Mouse (Mus musculus): Measurements from ENCODE around the gene Gm42791.

Gm42791 gene

DNA sequence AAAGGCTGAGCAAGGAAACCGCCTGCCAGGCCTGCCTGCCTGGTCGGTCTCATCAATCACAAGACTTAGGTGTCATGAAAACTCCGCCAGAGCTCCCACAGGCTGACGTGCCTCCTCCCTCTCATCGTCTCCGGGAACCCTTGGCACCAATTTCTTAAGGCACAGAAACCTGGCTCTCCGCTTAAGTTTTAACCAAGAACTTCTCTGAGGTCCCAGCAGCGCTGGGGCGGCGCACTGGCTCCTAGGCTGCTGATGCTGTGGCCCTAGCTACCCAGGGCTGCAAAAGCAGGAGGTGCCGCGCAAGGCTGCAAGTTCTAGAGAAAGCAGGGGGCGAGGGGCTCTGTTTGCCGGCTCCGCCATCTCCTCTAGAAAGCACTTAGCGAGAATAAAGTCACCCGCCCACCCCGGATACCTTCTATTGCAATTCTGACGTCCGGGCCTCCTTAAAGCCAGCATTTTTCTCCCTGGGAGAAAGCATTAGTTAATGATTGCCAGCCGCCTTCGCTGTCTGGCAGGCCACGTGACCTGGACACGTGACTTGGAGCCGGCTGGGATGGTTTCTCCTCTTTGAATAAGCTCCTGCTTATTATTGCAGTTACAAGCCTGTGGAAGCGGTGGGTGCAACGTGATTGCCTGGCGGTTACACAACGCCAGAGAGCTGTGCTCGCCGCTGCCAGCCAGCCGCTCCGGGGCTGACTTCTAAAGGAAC, at the start of gene Gm42791:
Gene Gm42791 (minus strand): TSS at position 442 of the 709 bp plus-strand sequence.
- peak; percentile 98 for DNase-seq

GRCm38 (mm10) chr5:149044067-149044466, 49.1 kb upstream of the Gm42791 start:
- no peak for DNase-seq

- no peak for DNase-seq
Measured at GRCm38 (mm10) chr5:149043240-149043639, 48.3 kb upstream of the Gm42791 start.

DNA sequence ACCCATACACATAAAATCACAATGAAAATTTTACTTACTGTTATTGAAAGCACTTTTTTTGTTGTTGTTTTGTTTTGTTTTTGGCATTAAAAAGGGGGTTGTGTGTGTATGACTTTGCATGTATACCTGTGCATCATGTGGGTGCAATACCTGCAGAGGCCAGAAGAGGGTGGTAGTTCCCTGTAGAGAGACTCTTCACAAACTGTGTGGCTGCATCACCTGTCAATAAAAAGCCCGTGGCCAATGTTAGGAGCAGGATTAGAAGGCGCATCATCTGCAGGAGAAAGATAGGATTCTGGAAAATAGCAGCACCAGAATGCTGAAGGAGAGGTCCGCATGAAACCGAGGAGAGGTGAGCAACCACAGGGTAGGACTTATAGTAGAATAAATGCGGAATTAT, 44.9 kb upstream of the Gm42791 start:
- peak; percentile 60 for DNase-seq

GRCm38 (mm10) chr5:149037729-149038128, 42.8 kb upstream of the Gm42791 start:
- DNase-seq = peak; percentile 59

DNA sequence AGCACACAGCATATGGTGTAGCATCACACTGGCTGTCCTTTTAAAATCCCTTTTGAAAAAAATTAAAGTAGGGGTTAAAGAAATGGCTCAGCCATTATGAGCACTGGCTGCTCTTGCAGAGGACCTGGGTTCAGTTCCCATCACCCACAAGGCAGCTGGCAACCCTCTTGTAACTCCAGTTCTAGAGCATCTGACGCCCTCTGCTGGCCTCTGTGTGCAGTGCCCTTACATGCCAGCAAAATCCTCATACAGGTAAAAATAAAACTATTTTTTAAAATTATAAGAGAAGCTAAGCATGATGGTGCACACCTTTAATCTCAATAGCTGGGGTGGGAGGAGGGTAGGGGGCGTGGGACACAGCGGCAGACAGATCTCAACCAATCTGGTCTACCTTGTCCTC, 42.0 kb upstream of the Gm42791 start:
- DNase-seq = no peak

DNA sequence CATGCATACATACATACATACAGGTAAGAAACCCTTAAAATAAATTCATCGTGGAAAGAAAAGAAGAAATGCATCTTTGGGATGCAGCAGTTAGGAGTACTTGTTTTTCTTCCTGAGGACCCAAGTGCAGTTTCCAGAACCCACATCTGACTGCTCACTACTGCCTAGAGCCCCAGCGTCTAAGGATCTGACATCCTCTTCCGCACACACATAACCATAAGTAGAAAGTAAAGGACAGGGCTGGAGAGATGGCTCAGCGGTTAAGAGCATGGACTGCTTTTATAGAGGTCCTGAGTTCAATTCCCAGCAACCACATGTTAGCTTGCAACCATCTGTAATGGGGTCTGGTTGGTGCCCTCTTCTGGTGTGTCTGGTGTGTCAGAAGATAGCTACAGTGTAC, 37.5 kb upstream of the Gm42791 start:
- no peak for DNase-seq

GRCm38 (mm10) chr5:149031199-149031750, 36.3 kb upstream of the Gm42791 start:
- peak; percentile 69 for DNase-seq

DNA sequence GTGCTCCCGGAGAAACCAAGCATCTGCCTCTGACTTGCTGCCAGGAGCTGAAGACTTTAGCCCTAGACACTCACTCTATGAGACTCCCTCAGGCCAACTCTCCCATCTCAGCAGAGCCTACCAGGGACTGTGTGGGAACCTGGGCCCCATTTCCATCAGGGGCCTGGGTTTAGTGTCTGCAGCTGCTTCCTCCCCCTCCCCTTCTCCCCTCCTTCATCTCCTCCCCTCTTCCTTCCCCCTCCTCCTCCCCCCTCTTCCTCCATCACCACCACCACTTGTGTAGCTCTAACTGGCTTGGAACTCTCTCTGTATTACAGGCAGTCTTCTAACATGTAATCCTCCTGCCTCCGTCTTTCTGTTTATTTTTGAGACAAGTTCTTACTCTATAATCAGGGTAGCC, 35.2 kb upstream of the Gm42791 start:
- DNase-seq = no peak

DNA sequence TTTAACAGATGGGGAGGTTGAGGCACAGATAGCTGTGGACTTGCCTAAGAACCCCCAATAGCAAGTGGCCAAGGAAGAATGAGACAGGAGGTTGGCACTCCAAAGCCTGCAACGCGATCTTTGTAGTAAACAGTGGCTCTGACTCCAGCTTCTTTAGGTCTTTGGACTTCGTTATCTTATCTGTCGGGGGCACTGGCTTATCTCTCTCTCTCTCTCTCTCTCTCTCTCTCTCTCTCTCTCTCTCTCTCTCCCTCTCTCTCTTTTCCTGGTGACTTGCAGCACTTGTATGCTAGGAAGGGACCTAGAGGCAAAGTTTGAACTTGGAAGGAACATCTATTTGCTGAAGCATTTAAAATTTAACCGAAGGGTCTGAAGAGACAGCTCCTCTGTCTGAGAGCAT, 33.4 kb upstream of the Gm42791 start:
- no peak for DNase-seq

- no peak for DNase-seq
Measured at GRCm38 (mm10) chr5:149027389-149027788, 32.4 kb upstream of the Gm42791 start.

GRCm38 (mm10) chr5:149021120-149021519, 26.2 kb upstream of the Gm42791 start:
- peak; percentile 28 for DNase-seq

GRCm38 (mm10) chr5:149020681-149021062, 25.7 kb upstream of the Gm42791 start:
- DNase-seq = peak; percentile 37

DNA sequence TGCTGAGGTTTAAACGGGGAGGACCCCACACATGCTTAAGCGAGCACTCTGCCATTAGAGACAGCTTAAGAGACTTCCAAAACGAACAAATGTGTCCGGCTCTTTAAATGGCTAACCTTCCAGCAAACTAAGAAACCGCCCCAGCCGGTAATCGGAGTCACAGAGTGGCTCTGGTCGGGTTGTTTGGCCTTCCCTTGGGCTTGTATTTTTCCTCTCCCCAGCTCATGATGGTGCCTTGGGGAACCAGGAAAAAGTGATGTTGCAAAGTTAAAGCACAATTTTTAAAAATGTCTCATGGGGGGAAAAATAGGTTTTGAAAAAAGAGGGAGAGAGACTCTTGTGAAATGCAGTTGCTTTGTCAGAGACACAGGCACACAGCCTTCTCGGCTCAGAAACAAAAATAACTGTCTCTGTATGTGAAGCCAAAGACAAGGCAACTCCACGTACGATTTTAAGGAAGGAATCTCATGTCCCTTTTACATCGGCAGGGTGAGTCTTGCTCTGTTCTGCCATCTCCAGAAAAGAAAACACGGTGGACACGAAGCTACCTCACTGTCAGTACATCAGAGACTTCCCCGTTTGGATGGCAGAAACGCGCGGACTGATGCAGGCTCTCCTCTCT, 25.2 kb upstream of the Gm42791 start:
- peak; percentile 21 for DNase-seq

DNA sequence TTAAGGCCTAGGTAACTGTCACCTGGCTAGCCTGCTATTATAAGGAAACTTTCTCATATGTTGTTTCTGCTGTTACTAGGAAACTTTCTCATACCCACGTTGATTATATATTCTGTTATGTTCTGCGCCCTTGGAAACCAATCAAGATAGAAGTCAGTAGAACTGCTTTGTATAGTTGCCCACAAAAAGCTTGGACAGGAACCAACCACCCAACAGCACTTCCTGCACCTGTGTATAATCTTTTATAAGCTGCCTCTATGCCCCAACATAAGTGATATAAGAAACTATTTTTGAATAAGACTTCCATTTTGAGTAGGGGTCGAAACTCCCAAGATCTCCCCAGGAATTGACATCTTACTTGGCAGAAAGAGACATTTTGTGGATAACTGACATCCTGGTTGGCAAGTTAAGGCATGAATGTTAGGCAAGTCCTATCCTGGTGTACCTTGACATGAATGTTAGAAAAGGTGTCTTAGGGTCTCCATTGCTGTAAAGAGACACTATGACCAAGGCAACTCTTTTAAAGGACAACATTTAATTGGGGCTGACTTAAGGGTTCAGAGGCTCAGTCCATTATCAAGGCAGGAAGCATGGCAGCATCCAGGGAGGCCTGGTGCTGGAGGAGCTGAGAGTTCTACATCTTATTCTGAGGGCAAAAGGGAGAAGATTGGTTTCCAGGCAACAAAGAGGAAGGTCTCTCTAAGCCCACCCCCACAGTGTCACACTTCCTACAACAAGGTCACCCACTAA, 22.9 kb upstream of the Gm42791 start:
- DNase-seq = peak; percentile 44

DNA sequence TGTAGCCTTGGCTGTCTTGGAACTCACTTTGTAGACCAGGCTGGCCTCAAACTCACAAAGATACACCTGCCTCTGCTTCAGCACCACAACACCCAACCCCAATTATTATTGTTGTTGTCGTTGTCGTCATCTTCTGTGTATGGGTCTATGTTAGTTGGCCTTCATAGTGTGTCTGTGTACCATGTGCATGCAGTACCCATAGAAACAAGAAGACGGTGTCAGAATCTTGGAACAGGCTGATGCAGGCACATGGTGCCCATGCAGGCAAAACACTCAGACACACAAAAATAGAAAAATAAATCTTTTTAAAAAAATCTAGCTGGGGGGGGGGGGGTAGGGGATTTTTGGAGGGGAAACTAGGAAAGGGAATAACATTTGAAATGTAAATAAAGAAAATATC, 22.2 kb upstream of the Gm42791 start:
- DNase-seq = no peak

GRCm38 (mm10) chr5:149016261-149016660, 21.3 kb upstream of the Gm42791 start:
- DNase-seq = no peak

GRCm38 (mm10) chr5:149015335-149016201, 20.6 kb upstream of the Gm42791 start:
- DNase-seq = peak; percentile 59

- no peak for DNase-seq
Measured at GRCm38 (mm10) chr5:149014600-149015268, 19.8 kb upstream of the Gm42791 start.

- no peak for DNase-seq
Measured at GRCm38 (mm10) chr5:149013817-149014508, 19.0 kb upstream of the Gm42791 start.

DNA sequence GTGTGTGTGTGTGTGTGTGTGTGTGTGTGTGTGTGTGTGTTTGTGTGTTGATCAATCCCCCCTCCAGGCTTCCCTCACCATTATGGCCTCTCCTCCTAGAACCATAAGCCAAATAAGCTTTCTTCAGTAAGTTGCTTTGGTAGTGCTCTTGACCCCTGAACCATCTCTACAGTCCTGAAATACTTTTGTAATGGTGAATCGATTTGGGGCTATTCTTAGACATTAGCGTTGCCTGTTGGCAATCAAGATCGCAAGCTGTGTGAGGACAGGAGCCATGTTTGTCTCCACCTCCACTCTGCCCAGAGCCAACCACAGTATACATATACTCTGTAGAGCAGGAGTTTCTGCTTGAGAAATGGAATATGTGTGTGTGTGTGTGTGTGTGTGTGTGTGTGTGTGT, 14.2 kb upstream of the Gm42791 start:
- DNase-seq = no peak

GRCm38 (mm10) chr5:149007295-149007646, 12.3 kb upstream of the Gm42791 start:
- no peak for DNase-seq
